Mouse (Mus musculus) lung, adult 2 months (tissue): ENCODE measurements around the gene Olfr209.

Experiments used
- CTCF ChIP-seq: fragments of 200-500 bp; IDR thresholded peaks from 2 replicates; pipeline ENCODE4 v1.5.1; 2011; ENCODE audit warnings: mild to moderate bottlenecking, low read length, control low read depth; ENCODE audit not compliant: insufficient read depth
- POLR2A ChIP-seq: fragments of 200-500 bp; IDR thresholded peaks from 2 replicates; pipeline ENCODE4 v1.6.1; 2011; ENCODE audit warnings: low read depth, mild to moderate bottlenecking, control low read depth, low read length, borderline replicate concordance; ENCODE audit errors: extremely low read depth

- TF ChIP-seq CTCF (no peak), POLR2A (no peak)
Observed at GRCm38 (mm10) chr16:59318148-59318547, 45.6 kb downstream of the Olfr209 start, which contains the start of gene Olfr204.
